Mouse (Mus musculus): ENCODE results near the gene Gna15.

- TF ChIP-seq CTCF (IDR thresholded peaks at IDR 0.05; ENCODE audit: extremely low read depth, insufficient read depth, low read length) (no peak), POLR2A (IDR thresholded peaks at IDR 0.05; ENCODE audit: extremely low read depth, insufficient read depth, low read length) (no peak)
These were observed 62.2 kb downstream of the Gna15 start for GRCm38 (mm10) chr10:81461673-81462414.

Data from cortical plate, adult 2 months (tissue).